Mouse (Mus musculus) hematopoietic stem cell, adult 5-6 weeks (primary cell): ENCODE data around the gene Rnf181. TPM values are rescaled to one million over a fixed set of nuclear protein-coding genes. Genes with fewer than 3 reads are reported as not detected.
A peak's percentile ranks its signal among the peaks of the same experiment; 100 is the strongest.

Experiments used
- ATAC-seq, 2 experiments: fragments of 125-278 bp in 1 of 2; replicated peaks in 1 of 2; 2 replicates each; pipeline ENCODE4 v1.8.0; 2016 to 2017; ENCODE audit warnings: inconsistent platforms in 2 of 2, mild to moderate bottlenecking in 2 of 2, moderate number of reproducible peaks in 2 of 2, low read depth in 1 of 2, moderate TSS enrichment in 1 of 2; ENCODE audit not compliant: low FRiP score in 2 of 2, poor library complexity in 2 of 2, severe bottlenecking in 2 of 2, insufficient read depth in 1 of 2, low TSS enrichment in 1 of 2
- total RNA-seq: library from RNA; stranded (forward); fragments of 172-1452, 232-1000 nt; gene quantifications from 2 replicates; pipeline ENCODE4 v1.2.3, GENCODE M21; 2017

Rnf181 gene
- total RNA-seq, 1 experiment from 2014 or later = 55.9 TPM

DNA sequence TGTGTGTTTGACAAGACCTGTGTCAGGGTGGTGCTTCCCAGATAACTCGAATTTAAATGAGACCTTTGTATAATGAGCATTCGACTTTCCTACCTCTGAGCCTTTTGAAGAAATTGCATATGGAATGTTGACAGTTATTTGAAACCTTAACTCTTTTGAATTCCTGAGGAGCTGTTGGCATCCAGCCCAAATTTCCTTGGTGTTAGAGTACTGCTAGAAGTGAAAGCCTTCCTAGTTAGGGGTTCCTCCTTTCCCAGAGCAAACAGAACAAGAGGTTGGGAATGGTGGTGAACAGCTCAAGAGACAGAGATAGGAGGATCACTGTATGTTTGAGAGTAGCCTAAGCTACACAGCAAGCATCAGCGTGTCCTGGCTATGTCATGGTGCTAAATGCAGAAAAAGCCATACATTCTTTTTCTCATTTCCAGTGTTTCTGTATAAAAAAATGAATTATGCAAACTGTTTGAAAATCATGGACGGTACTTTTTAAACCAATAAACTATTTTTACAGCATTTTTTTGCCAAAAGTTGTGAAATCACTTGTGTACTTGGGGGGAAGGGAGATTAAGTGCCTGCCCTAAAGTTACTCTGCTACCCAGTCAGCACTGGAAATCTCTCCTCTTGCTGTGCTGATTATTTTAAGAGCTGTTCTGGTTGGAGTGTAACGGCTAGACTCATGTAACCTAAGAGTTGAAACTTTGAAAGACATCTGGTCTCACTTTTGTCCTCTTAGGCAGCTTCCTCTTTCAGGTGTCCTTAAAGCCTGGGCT is 13.9 kb downstream of the Rnf181 start:
- ATAC-seq = no peak

DNA sequence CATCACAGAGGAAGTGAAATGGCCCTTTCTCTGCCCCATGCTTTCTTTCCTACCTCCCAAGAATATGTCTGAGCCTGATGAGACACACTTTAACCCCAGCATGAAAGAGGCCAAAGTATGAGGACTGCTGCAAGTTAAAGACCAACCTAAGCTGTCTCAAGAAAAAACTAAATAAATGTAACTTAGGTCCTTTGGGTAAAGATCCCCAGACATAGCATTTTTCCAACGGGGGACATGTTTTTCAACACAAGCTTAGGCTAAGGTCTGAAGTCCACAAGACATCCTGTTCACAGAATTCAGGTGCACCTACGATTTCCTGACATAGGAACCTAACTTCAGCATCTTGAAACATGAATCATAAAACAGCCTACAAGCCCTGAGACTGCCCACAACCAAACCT is 16.5 kb downstream of the Rnf181 start:
- ATAC-seq = no peak

DNA sequence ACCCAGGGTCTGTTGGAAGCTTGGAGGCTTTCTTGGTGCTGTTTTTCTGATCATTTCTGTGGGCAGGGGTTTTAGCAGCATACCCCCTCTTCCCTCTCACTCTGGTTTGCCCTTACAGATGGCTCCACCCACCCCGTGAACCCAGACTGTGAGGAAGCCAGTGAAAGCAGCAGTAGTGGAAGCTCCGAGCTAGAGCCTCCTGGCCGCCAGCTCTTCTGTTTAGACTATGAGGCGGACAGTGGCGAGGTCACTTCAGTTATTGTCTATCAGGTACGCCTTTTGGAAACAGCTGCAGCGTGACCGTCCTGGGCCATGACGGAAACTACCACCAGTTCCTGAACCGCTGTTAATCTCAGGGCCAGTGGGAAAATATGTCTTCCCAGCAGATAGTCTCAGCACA is 18.3 kb downstream of the Rnf181 start:
- ATAC-seq = no peak

- peak; percentile 43 to 54 for ATAC-seq
Observed at GRCm38 (mm10) chr6:72347166-72347941, 19.4 kb downstream of the Rnf181 start, which contains the start of gene 0610030E20Rik. 0610030E20Rik (plus strand) TSS chr6:72347317.

DNA sequence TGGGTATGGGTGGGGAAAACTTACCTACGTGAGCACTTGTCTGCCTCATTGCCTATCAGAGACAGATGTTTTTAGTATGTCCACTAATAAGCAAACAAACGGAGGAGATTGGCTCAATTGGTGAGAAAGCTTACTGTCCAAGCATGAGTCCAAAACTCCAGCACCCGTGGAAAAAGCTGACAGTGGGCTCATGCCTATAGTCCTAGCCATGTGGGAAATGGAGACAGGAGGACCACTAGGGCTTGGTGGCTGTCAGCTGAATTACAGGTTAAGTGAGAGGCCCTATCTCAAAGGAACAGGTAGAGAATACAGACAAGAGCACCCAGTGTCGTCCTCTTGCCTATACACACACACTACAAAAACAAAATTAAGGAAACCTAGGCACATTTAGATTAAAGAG is 20.5 kb downstream of the Rnf181 start:
- ATAC-seq = no peak

GRCm38 (mm10) chr6:72345633-72346032 is 21.1 kb downstream of the Rnf181 start:
- ATAC-seq = no peak

GRCm38 (mm10) chr6:72345074-72345567 is 21.6 kb downstream of the Rnf181 start, which contains the start of gene Usp39:
Usp39 (minus strand) TSS chr6:72345184.
- ATAC-seq = peak; percentile 73 to 79

DNA sequence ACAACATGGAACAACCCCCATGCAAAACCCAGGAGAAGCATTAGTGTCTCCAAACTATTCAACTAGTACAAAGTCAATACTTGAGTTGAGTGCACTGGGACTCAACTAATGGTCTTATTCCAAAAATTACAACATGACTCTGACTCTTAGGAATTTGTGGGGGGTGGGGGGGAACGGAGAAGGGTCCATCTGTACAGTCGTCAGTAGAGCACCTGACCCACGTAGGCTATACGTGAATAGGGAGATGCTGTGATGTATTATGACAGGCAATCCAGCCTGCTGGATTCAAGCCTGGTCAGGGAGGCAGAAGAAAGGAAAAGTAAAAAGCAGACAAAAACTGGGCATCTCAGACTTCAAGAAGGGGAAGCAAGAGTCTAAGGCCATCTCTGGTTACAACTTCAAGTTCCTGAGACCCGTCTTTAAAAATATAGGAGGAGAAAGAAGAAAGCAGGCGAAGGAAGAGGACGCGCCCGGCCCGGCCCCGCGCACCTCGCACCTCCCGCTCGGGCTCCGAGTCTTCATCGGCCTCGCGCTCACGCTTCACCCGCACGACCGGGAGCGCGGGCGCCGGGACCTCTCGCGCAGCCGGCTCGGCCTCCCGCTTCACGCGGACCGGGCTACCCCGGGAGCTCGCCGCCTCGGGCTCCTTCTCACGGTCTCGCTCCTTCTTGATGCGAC is 22.2 kb downstream of the Rnf181 start:
- no peak for ATAC-seq

GRCm38 (mm10) chr6:72340481-72340880 is 26.3 kb downstream of the Rnf181 start:
- no peak for ATAC-seq

GRCm38 (mm10) chr6:72333111-72333510 is 33.6 kb downstream of the Rnf181 start:
- ATAC-seq = peak in 1 of 2 experiments; percentile 58; a peak in 1 of 4 replicates

- ATAC-seq = peak in 1 of 2 experiments; percentile 81; a peak in 2 of 4 replicates
Observed at GRCm38 (mm10) chr6:72330133-72330532, 36.6 kb downstream of the Rnf181 start.

- ATAC-seq = peak in 1 of 2 experiments; percentile 16; a peak in 1 of 4 replicates
Observed at GRCm38 (mm10) chr6:72329019-72329418, 37.7 kb downstream of the Rnf181 start.

DNA sequence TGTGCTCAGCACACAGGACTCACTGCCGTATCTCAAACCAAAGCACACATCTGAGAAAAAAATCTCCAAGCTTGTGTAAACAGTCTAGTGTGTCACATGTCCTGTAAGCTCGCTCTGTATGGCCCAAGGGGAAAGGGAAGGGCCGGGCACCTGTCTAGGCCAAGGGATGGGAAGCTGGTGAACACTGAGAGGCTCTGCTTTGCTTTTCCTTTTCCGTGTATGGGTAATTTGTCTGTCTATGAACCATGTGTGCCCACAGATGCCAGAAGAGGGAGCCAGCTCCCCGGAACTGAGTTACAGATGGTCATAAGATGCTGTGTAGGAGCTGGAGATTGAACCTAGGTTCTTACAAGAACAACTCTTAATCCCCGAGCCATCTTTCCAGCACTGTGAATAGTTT is 40.5 kb downstream of the Rnf181 start:
- ATAC-seq = peak; percentile 49 to 59

DNA sequence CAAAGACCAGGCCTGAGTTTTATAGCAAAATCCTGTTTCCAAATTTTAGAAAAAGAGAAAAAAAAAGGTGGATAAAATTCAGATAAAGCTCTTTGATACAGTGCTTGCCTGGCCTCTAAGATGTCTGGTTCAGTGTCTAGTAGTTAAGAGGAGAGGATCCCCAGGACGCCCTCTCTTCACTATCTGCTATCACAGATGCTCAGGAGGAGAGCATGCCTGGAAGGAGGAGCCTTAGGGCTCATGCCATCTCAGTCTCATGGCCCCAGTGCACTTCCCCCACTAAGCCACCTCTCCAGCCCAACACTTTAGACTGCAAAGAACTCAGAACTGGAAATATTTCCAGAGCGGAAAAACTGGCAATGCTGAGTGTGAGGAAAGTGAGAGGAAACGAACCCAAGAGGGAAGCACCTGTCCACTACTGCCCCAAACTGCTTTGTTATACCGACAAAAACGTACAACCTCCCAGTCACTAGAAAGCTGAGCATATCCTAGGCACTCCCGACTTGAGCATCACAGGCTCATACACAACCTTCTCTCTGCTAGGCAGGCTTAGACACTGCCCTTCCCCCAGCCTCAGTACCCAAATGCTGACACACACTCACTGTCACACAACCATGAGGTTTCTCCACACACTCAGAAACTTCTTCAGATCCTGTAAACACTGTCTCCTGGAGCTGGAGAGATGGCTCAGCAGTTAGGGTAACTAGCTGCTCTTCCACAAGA is 42.8 kb downstream of the Rnf181 start:
- no peak for ATAC-seq

GRCm38 (mm10) chr6:72322936-72323335 is 43.8 kb downstream of the Rnf181 start:
- ATAC-seq = no peak

DNA sequence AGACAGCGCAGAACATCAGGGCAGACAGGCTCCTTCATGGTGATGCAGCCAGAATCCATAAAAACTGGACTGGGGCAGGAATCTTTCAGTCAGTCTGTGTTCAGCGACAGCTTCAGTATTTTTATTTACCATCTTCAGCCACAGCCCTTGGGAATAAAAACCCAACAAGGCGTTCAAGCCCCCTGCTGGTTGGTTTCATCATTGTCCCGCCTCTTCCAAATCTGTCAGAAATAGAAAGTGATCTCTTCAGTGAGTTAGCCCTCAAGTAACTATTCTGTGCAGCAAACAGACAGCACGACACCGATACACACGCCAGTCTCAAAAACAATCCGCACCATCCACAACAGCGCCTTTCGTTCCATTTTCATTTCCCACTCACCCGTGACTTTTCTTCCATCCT is 47.7 kb downstream of the Rnf181 start:
- peak; percentile 47 to 62; a peak in 3 of 4 replicates for ATAC-seq

DNA sequence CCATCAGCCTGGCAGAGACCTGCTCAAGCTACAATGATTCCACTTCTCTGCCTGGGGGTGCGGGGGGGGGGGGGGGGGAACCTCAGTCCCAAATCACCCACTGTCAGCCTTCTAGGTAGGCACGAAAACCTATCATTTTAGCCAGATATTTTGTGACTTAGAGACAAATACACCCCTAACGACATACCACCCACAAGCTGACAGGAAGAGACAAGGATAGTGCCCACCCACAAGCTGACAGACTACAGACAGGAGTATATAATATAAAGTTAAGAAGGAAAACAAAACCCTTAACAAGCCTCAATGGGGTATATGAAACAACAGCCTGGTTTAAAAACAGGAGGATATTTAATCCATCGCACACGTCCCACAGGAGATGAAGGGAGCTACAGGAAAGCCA is 48.3 kb downstream of the Rnf181 start:
- no peak; a peak in 2 of 4 replicates for ATAC-seq
